Mouse (Mus musculus): ENCODE data around the gene March5.

The March5 gene

DNA sequence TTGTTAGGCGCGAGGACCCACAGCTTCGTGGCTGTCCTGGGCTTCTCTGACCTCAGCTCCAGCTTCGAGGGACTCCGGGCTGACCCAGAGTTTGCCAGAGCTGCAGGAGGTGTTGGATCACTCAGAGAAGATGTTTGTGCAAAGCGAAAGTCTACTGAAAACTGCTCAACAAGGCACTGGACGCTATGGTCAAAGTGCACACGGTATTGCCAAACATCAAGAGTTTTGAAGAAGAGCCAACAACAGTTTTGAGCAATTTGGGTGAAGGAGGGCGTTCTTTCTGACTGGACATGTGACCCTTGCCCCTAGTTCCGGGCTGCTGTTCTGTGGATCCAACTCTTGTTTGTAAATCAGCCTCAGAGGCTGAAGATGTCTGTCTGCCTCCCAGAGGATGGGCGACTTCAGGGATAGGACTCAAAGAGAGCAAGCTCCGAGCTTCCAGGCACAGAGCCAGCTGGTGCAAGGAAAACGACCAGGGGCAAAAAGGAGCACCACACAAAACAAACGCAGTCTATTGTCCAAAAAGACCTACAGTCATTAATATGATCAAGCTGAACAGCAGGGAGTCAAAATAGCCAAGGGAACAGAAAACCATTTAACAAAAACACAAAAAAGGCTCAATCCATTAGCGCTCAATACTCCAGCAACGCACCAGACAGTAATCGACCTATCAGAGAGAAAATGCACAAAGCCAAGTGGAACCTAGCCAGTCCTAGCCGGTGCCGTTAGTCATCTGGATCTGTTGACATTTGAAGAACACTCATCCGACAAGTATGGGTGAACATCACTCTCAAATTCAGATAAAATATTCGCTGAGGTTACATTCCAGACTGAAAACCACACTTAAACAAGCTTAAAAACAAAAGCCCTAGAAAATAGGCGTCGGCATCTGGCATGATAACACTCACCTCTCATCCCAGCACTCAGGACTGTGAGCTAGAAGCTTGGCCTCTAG lies 56.9 kb downstream of the March5 start:
- DNase-seq (ENCODE audit: low spot score in 2 of 2) = no peak

DNA sequence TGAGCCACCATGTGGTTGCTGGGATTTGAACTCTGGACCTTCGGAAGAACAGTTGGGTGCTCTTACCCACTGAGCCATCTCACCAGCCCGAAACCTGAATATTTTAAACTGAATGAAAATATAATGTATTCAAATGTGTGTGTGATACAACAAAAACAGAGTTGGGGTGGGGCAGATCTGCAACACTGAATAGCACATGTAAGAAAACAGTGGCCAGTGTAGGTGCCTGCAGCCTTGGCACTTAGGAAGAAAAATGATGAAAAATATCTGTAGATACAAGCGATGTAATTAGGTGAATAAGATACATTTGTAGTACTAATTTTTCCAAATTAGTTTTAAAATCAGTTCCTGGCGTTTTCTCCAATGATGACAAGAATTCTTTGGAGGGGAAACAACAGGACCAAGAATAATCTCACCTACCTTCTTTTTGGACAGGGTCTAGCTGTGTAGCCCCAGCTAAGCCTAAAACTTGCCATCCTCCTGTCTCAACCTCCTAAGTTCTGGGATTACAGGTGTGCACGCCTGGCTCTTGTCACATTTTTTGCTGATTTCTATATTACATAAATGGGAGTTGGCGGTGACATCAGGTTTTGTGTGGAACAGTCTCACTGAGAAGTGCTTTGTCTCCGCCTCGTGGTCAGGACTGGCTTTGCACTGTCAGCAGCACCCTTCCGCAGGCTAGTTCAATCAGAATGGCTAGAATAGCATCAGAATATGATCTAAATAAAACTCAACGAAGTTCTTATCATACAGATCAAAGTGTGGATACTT lies 58.2 kb downstream of the March5 start:
- DNase-seq (ENCODE audit: low spot score in 2 of 2) = peak; percentile 87 to 95

DNA sequence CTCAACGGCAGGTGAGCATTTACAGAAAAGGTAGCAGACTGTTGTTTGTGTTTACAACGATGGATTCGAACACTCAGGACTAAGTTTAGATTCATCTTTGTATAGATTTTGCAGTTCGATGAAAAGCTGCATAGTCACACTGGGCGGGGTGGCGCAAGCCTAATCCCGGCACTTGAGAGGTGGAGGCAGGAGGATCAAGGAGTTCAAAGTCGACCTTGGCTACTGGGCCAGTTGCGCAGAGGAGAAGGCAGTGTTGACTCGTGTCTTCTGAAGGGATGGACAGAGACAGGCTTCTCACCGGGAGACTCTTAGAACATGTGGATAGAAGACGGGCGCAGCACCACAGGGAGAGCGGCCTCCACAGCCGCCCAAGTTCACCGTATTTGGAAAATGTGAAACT lies 61.8 kb downstream of the March5 start:
- no peak for DNase-seq (ENCODE audit: low spot score in 2 of 2)
